In genomic region chr19:29470652-29471051, GRCm38 (mm10) we compare ENCODE assay signal across 9 mouse cellular contexts. TPM values are rescaled to one million over a fixed set of nuclear protein-coding genes. Genes with fewer than 3 reads are reported as not detected.
DNase-seq lines count a peak whose midpoint lies in the region; ATAC-seq and TF ChIP-seq lines count a peak whose summit lies in the region.
"Had no signal": no experiment of that assay in that cellular context is flagged by ENCODE, and none has a peak within 500 bp of the region (broad histone marks: within the 10 kb centered on the region; RNA-seq: fewer than 3 reads in every experiment).

No protein-coding gene starts in this region.

- no peaks in the 10 kb centered on the region for H3K27me3 ChIP-seq in intestine, embryonic 15.5 days (replicated peaks)
- no peaks in the 10 kb centered on the region for H3K27me3 ChIP-seq in thymus, adult 2 months (ENCODE audit: control insufficient read depth, insufficient read depth, low read length)

- no peak for ATAC-seq in intestine, embryonic 15.5 days

- no peak for TF ChIP-seq CTCF in layer of hippocampus, adult 2 months (conservative IDR thresholded peaks at IDR 0.05)
- no peak for TF ChIP-seq CTCF in thymus, adult 2 months (IDR thresholded peaks at IDR 0.05; ENCODE audit: borderline replicate concordance, control insufficient read depth, extremely low read depth, insufficient read depth, low read length, poor library complexity)

- H3K27ac ChIP-seq in layer of hippocampus, adult 2 months: peak overlapping the region; percentile 60
- H3K27ac ChIP-seq in intestine, embryonic 15.5 days: peak overlapping the region; percentile 37; the same call in 1 of the 2 replicates
- no peak overlapping the region for H3K27ac ChIP-seq in thymus, adult 2 months (ENCODE audit: control insufficient read depth, insufficient read depth, low read length)

- no peak for TF ChIP-seq POLR2A in thymus, adult 2 months (IDR thresholded peaks at IDR 0.05; ENCODE audit: control insufficient read depth, extremely low read depth, insufficient read depth, low read length, poor library complexity)

- no peaks in the 10 kb centered on the region for H3K36me3 ChIP-seq in intestine, embryonic 15.5 days
- no peaks in the 10 kb centered on the region for H3K36me3 ChIP-seq in thymus, adult 2 months (ENCODE audit: control insufficient read depth, insufficient read depth, low read length)

- H3K4me3 ChIP-seq in layer of hippocampus, adult 2 months: no peak overlapping the region
- no peak overlapping the region for H3K4me3 ChIP-seq in intestine, embryonic 15.5 days (replicated peaks)
- no peak overlapping the region for H3K4me3 ChIP-seq in thymus, adult 2 months (ENCODE audit: control insufficient read depth, insufficient read depth, low read length)

- H3K9me3 ChIP-seq in intestine, embryonic 15.5 days: no peaks in the 10 kb centered on the region

- no peak overlapping the region for H3K4me2 ChIP-seq in intestine, embryonic 15.5 days (replicated peaks)

- 21% methylated on average over 4 of the region's 4 CpGs for WGBS in intestine, embryonic 15.5 days
- WGBS in thymus, adult 2 months: 87% methylated on average over 4 of the region's 4 CpGs

- DNase-seq in layer of hippocampus, adult 2 months (ENCODE audit: low spot score in 2 of 2): no peak
- no peak for DNase-seq in layer of hippocampus, postnatal 36 days
- DNase-seq in forelimb bud, embryonic 11.5 days (ENCODE audit: low read depth, low spot score): peak; percentile 42
- peak; percentile 84 for DNase-seq in lung, postnatal 10 days
- no peak for DNase-seq in thymus, adult 2 months
- no peak for DNase-seq in thymus, postnatal 0 days (ENCODE audit: low spot score)
- no peak for DNase-seq in ovary, adult 18-20 months (ENCODE audit: low spot score)

- peaks cover 13% of the 10 kb centered on the region; the same call in 1 of the 2 replicates for H3K4me1 ChIP-seq in intestine, embryonic 15.5 days (replicated peaks)
- peaks cover 4% of the 10 kb centered on the region for H3K4me1 ChIP-seq in thymus, adult 2 months (replicated peaks; ENCODE audit: control insufficient read depth, insufficient read depth, low read length)

- no peak overlapping the region for H3K9ac ChIP-seq in intestine, embryonic 15.5 days

RNA-seq across cellular contexts. Expression of gene Ric1, which starts 51.4 kb away (rescaled TPM):
- total RNA-seq in layer of hippocampus, adult 2 months (2021): 10 to 100 TPM; 38.7 to 47.3 TPM
- 10 to 100 TPM; 45.8 to 48.4 TPM for total RNA-seq in layer of hippocampus, postnatal 36 days (2021)
- polyA plus RNA-seq in intestine, embryonic 15.5 days (2015; fragmentation: Nextera tagmentation; extraction: Ambion mirVana): 11.9 and 12.3 TPM in 2 replicates
- polyA plus RNA-seq in thymus, adult 2 months (2012; rRNA removed): 19.4 and 21.1 TPM in 2 replicates
- 13.4 and 16.5 TPM in 2 replicates for polyA plus RNA-seq in thymus, postnatal 0 days (2015; fragmentation: Nextera tagmentation; extraction: Ambion mirVana)

RNA-seq across cellular contexts. Expression of gene Pdcd1lg2, which starts 59.9 kb away (rescaled TPM):
- not detected for total RNA-seq in layer of hippocampus, adult 2 months (2021)
- not detected for total RNA-seq in layer of hippocampus, postnatal 36 days (2021)
- polyA plus RNA-seq in intestine, embryonic 15.5 days (2015; fragmentation: Nextera tagmentation; extraction: Ambion mirVana): not detected in 2 replicates
- polyA plus RNA-seq in thymus, adult 2 months (2012; rRNA removed): 4.0 and 4.7 TPM in 2 replicates
- polyA plus RNA-seq in thymus, postnatal 0 days (2015; fragmentation: Nextera tagmentation; extraction: Ambion mirVana): 4.6 and 4.9 TPM in 2 replicates
- total RNA-seq: ES-E14 had no signal

Comparison
In these comparisons a context has a peak if more than half of its experiments do, and no peak if none do; other contexts are left out.
1. DNase-seq: peak in forelimb bud, embryonic 11.5 days (single experiment) and lung, postnatal 10 days (single experiment); none in layer of hippocampus, adult 2 months (0 of 2), layer of hippocampus, postnatal 36 days (0 of 2), thymus, adult 2 months (single experiment), thymus, postnatal 0 days (single experiment) and ovary, adult 18-20 months (single experiment).